Mouse (Mus musculus) megakaryocyte, embryonic 14.5 days (primary cell): ENCODE data around the gene Krt39. TPM values are rescaled to one million over a fixed set of nuclear protein-coding genes. Genes with fewer than 3 reads are reported as not detected.

Experiments used
- H3K27me3 ChIP-seq: replicated peaks from 2 replicates; pipeline ENCODE3; 2012; ENCODE audit warnings: inconsistent platforms
- H3K36me3 ChIP-seq: replicated peaks from 2 replicates; pipeline ENCODE3; 2012; ENCODE audit warnings: low read length, inconsistent platforms, mixed read lengths
- H3K4me1 ChIP-seq: 2 replicates; pipeline ENCODE4 v1.6.1; 2012; ENCODE audit warnings: inconsistent platforms
- H3K4me3 ChIP-seq: replicated peaks from 2 replicates; pipeline ENCODE3; 2012; ENCODE audit warnings: moderate library complexity, mild to moderate bottlenecking, inconsistent platforms
- H3K9me3 ChIP-seq: 2 replicates; pipeline ENCODE4 v1.6.1; 2012; ENCODE audit warnings: inconsistent platforms
- FLI1 ChIP-seq: IDR thresholded peaks from 2 replicates; pipeline ENCODE4 v1.6.1; 2012; ENCODE audit warnings: low read length, inconsistent platforms, mixed read lengths
- GATA1 ChIP-seq: IDR thresholded peaks from 3 replicates; pipeline ENCODE4 v1.6.1; 2012; ENCODE audit warnings: mixed read lengths, low read length, inconsistent platforms, borderline replicate concordance
- polyA plus RNA-seq: library from polyadenylated mRNA; stranded (reverse); fragments of >175 nt; gene quantifications from 2 replicates; pipeline ENCODE4 v1.2.3, GENCODE M21; 2012; ENCODE audit warnings: low replicate concordance; ENCODE audit not compliant: insufficient read depth

Gene Krt39
- not detected in 2 replicates for polyA plus RNA-seq

- Histone ChIP-seq H3K27me3 (no peaks in the 10 kb centered on the region), H3K4me1 (no peaks in the 10 kb centered on the region), H3K9me3 (no peaks in the 10 kb centered on the region), H3K36me3 (no peaks in the 10 kb centered on the region), H3K4me3 (no peak within 1 kb of the TSS)
- TF ChIP-seq GATA1: no peak
- TF ChIP-seq FLI1: no peak
Observed at GRCm38 (mm10) chr11:99521288-99521860, at the start of gene Krt39. Gene Krt39, minus strand, starts transcription at chr11:99521338.

DNA sequence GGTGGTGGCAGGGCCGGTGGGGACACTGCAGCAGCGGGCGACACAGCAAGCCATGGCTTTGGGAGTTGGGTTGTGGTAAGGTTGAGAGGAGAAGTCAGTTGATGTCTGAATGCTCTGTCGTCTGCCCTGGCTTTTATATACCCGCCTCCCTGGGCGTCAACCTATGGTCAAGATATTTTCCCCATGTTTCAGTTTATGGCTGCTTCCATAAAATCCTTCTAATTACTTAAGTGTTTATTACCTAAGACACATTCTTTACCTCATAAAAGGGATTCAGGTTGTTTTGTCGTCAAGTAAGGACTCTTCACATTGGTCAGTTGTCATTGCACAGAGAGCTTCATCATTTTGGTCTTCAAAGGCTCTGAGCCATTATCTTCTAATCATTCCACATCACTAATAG lies 45.4 kb upstream of the Krt39 start, which contains the start of gene Krtap3-1:
Gene Krtap3-1 (minus strand): TSS at position 101 of the 400 bp plus-strand sequence.
- Histone ChIP-seq H3K4me1 (no peaks in the 10 kb centered on the region), H3K9me3 (no peaks in the 10 kb centered on the region), H3K36me3 (no peaks in the 10 kb centered on the region), H3K4me3 (no peak within 1 kb of the TSS), H3K27me3 (no peaks in the 10 kb centered on the region)
- TF ChIP-seq FLI1 (no peak), GATA1 (no peak)

- Histone ChIP-seq H3K27me3 (no peaks in the 10 kb centered on the region), H3K4me3 (no peak overlapping the region), H3K4me1 (no peaks in the 10 kb centered on the region), H3K9me3 (no peaks in the 10 kb centered on the region), H3K36me3 (no peaks in the 10 kb centered on the region)
- no peak for TF ChIP-seq GATA1
- no peak for TF ChIP-seq FLI1
Observed at GRCm38 (mm10) chr11:99562580-99562979, 41.4 kb upstream of the Krt39 start.

GRCm38 (mm10) chr11:99559366-99559765 lies 38.2 kb upstream of the Krt39 start, which contains the start of gene Gm11939:
Gene Gm11939, minus strand, starts transcription at chr11:99559466.
- H3K36me3 ChIP-seq: no peaks in the 10 kb centered on the region
- peak within 1 kb of the TSS; percentile 56 for H3K4me3 ChIP-seq
- H3K9me3 ChIP-seq: no peaks in the 10 kb centered on the region
- no peak for TF ChIP-seq FLI1
- no peak for TF ChIP-seq GATA1
- no peaks in the 10 kb centered on the region for H3K27me3 ChIP-seq
- no peaks in the 10 kb centered on the region for H3K4me1 ChIP-seq

DNA sequence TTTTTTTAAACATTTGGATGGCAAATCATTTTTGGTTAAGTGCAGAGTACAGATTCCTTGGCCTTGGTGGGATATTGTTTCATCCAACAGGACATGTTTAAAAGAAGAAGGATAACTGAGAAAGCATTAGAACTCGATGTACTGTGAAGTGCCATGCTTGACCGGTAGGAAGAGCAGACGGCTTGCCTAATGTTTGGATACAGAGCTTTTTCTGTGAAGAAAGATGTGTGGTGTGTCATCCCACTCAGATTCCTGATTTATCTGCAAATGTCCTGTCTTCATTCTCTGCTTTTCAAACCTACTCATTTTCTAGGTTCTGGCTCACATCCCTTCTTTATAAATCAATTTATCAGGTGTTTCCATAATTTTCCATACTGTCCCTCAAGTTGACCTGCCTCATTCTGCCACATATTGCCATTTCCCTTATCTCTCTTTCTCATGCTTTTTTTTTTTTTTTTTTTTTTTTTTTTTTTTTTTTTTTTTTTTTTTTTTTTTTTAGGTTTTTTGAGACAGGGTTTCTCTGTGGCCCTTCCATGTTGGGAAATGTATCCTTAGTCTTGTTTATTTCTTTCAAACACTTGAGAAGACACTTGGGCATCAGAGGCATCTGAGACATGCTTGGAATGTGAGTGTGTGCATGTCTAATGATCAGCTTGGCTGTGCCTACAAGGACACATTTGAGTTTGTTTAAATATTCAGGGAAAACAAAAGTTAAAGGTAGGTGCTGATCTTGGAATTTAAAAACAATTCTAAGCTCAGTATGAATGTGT lies 37.0 kb upstream of the Krt39 start:
- TF ChIP-seq FLI1: no peak
- TF ChIP-seq GATA1: no peak
- no peaks in the 10 kb centered on the region for H3K4me1 ChIP-seq
- H3K36me3 ChIP-seq: no peaks in the 10 kb centered on the region
- no peak overlapping the region for H3K4me3 ChIP-seq
- no peaks in the 10 kb centered on the region for H3K9me3 ChIP-seq
- no peaks in the 10 kb centered on the region for H3K27me3 ChIP-seq

- TF ChIP-seq FLI1 (no peak), GATA1 (no peak)
- H3K36me3 ChIP-seq: no peaks in the 10 kb centered on the region
- H3K4me3 ChIP-seq: no peak within 1 kb of the TSS
- H3K9me3 ChIP-seq: no peaks in the 10 kb centered on the region
- H3K27me3 ChIP-seq: no peaks in the 10 kb centered on the region
- H3K4me1 ChIP-seq: no peaks in the 10 kb centered on the region
Observed at GRCm38 (mm10) chr11:99556753-99557152, 35.6 kb upstream of the Krt39 start, which contains the start of gene Krtap3-2. Gene Krtap3-2, minus strand, starts transcription at chr11:99556853.

DNA sequence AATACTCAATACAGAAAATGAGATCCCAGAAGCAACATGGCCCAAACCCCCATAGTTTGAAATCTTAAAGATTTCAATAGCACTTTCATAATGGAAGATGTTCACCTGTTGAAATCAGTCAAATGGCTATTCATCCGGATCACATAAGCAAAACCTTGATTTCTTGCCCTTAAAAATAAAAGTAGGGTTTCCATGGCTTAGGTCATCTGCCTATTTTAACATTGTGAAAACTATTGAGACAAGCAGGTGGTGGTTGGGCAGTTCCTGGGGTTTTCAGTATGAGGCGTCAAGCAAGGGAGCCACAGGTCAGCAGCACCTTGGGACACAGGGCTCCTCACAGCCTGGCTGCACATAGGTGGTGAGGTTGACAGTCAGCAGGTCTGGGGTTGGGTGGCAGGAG lies 35.1 kb upstream of the Krt39 start:
- H3K27me3 ChIP-seq: no peaks in the 10 kb centered on the region
- TF ChIP-seq FLI1 (no peak), GATA1 (no peak)
- H3K4me3 ChIP-seq: no peak overlapping the region
- H3K9me3 ChIP-seq: no peaks in the 10 kb centered on the region
- no peaks in the 10 kb centered on the region for H3K4me1 ChIP-seq
- no peaks in the 10 kb centered on the region for H3K36me3 ChIP-seq

DNA sequence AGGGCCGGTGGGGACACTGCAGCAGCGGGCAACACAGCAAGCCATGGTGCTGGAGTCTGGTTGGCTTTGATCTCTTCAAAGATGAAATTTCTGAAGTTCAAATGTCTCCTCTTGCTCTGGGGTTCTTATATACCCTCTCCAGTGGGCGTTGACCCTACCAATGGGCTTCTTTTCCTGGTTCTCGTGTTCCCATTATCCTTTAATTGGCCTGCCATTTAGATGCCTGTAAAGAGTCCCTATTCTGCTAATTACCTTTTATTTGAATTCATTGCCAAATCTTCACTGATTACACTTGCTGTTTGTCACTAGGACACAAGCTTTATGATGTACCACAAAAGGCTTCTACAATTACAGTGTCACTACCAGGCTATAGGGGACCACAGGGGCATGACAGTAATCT lies 29.6 kb upstream of the Krt39 start, which contains the start of gene Krtap3-3:
Gene Krtap3-3 (minus strand): TSS at position 101 of the 400 bp plus-strand sequence.
- Histone ChIP-seq H3K27me3 (no peaks in the 10 kb centered on the region), H3K4me1 (no peaks in the 10 kb centered on the region), H3K9me3 (no peaks in the 10 kb centered on the region), H3K4me3 (no peak within 1 kb of the TSS), H3K36me3 (no peaks in the 10 kb centered on the region)
- TF ChIP-seq GATA1: no peak
- no peak for TF ChIP-seq FLI1

DNA sequence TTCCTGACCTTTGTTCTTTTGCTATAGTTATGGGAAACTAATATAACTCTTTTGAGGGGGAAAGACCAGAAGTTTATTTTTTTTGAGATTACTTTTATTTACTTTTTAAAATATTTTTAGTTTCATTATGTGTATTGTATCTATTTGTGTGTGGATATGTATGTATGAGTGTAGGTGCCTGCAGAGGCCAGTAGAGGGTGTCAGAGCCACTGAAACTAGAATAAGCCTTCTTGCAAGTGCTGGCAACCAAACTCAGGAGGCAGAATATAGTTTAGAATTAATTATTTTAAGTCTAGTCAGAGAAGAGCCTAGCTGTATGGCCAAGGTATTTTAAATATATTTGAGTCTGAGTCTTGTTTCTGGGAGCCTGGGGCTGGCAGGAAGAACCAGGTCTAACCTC lies 26.8 kb upstream of the Krt39 start:
- peaks cover under 1% of the 10 kb centered on the region for H3K27me3 ChIP-seq
- no peak overlapping the region for H3K4me3 ChIP-seq
- H3K9me3 ChIP-seq: no peaks in the 10 kb centered on the region
- TF ChIP-seq FLI1 (no peak), GATA1 (no peak)
- H3K36me3 ChIP-seq: no peaks in the 10 kb centered on the region
- H3K4me1 ChIP-seq: no peaks in the 10 kb centered on the region

- H3K36me3 ChIP-seq: no peaks in the 10 kb centered on the region
- no peak overlapping the region for H3K4me3 ChIP-seq
- H3K9me3 ChIP-seq: no peaks in the 10 kb centered on the region
- peaks cover 3% of the 10 kb centered on the region for H3K27me3 ChIP-seq
- no peaks in the 10 kb centered on the region for H3K4me1 ChIP-seq
- no peak for TF ChIP-seq GATA1
- no peak for TF ChIP-seq FLI1
Observed at GRCm38 (mm10) chr11:99539721-99540120, 18.6 kb upstream of the Krt39 start.
